Mouse (Mus musculus): ENCODE measurements around the gene Tcl1.
"Not testable (repeated sequence)": the region's sequence is repeated elsewhere in the genome, so short reads cannot be mapped to it uniquely, and the experiment has no call there.

Gene Tcl1

DNA sequence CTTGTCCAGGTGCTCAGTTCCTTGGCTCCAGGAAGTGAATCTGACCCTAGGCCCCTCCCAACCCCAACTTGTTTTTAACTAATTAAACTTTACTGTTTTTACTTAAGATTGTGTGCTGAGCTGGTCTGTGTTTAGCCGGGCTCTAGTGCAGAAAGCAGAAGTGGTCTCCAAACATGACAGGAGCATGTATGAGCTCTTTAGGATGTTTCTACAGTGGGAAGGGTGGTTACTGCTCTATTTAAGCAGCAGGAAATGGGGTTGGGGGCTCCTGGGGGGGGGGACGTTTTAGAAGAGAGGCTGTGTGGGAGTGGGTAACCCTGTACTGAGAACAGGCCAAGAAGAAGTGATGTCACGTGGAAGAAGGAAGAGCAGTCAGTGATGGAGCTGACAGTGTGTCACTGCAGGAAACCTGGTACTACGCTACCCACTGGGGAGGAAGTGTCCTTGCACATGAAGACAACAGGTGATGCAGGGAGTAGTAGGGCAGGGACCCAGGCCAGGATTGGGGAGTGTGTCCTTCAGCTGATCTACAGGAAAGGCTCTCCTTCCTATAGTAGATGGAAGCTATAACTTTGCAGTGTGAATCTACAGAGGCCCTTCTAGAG lies 41.5 kb downstream of the Tcl1 start:
- DNase-seq (ENCODE audit: low spot score): not testable (repeated sequence)

DNA sequence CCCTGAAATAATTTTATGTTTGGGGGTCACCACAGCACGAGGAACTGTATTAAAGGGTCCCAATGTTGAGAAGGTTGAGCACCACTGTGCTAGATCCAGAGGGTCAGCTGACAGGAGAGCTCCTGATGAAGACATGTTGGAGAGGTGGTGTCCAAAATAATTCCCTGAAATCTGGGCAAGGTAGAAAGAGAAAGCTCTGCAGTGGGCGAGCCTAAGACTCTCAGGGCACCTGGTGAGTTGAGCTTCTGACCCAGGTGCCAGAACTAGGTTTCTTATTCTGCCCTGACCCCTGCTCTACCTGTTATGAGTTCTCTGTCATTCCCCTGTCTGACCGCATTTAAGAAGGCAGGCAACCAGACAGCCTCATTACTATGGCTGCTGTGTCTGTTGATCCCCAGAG lies 46.5 kb downstream of the Tcl1 start, which contains the start of gene Tcl1b5:
Gene Tcl1b5, plus strand, starts transcription at position 301 of the 400 bp plus-strand sequence.
- not testable (repeated sequence) for DNase-seq (ENCODE audit: low spot score)

DNA sequence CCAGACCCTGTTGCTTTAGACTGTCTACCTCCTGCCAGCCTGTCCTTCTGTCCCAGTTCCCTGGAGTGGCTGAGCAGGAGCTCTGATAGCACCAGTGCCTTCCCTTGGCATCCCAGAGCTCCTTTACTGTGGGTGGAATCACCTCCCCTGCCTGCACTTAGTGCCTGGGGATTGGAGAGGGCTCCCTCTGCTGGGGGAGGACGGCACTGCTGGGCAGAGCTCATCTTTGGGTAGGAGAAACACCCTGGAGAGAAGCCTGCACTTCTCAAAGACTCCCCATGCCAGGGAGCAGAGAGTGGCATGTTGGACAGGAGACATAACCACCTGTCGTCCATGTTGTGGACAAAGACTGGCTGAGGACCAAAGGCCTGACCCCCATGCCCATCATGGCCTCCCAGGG lies 48.3 kb downstream of the Tcl1 start:
- not testable (repeated sequence) for DNase-seq (ENCODE audit: low spot score)

DNA sequence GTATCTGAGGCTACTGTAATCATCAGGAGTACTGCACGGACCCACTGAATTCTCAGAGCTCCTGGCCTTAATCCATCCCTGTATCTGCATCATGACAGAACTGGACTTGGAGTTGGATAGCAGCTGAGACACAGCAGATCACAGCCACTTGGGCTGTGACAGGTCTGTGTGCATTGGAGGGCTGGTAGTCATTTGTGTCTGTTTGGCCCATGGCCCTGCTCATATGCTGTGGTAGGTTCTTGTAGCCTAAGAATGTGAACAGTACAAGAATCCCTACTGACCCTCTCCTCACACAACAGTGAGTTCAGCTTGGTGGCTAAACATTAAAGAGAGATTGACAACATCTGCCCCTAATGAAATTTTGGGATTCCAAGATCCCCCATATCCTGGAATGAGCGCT lies 49.2 kb downstream of the Tcl1 start:
- DNase-seq (ENCODE audit: low spot score): no peak
